Comparison of ENCODE assay signal across 19 mouse cellular contexts in the genomic region with DNA sequence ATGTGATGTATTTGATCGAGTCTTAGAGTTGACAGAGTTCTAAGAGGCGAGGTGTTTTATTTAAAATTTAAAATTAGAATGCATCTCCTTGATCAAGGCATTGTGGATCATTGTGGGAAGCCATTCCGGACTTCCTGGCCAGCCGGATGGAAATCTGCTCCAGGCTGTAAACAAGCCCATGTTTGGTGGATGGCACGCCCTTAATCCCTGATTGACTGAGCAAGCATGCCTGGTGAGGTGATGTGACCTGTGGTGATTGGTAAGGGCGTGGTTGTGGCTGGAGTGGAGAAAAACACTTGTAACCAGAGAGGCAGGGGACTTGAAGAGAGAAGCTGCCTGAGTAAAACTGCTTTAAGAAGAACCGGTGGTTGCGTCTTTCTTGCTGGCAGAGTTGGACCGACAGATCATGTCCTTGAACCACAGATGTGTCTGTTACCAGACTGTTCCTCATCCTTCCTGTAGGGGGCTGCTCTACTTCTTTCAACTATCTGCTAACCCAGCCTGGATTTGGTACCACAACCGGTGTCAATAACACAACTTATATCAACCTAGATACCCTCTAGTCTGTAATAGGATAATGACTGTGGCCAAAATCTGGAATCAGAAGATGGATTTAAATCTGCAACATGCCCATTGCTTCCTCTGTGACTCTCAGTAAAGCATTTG.
A peak's percentile ranks its signal among the peaks of the same experiment; 100 is the strongest.
DNase-seq lines count a peak whose midpoint lies in the region; ATAC-seq and TF ChIP-seq lines count a peak whose summit lies in the region.
"Had no signal": no experiment of that assay in that cellular context is flagged by ENCODE, and none has a peak within 500 bp of the region (broad histone marks: within the 10 kb centered on the region; RNA-seq: fewer than 3 reads in every experiment).

No protein-coding gene starts in this region.

- intact Hi-C loops in heart, postnatal 14 days (cut with DNase I): no loop called here

- no peak for ATAC-seq in liver, embryonic 14.5 days (ENCODE audit: insufficient read depth)
- ATAC-seq in liver, embryonic 12.5 days: no peak
- peak; percentile 67 for ATAC-seq in inflammation-experienced regulatory T-cells, adult 6 months
- no peak for ATAC-seq in hindbrain, embryonic 16.5 days
- ATAC-seq: hindbrain, postnatal 0 days; lung, postnatal 0 days had no signal

- no peak overlapping the region for H3K9ac ChIP-seq in liver, embryonic 14.5 days (replicated peaks)
- H3K9ac ChIP-seq in liver, embryonic 12.5 days: no peak overlapping the region
- H3K9ac ChIP-seq in CH12.LX (ENCODE audit: insufficient read depth, low read depth): no peak overlapping the region
- H3K9ac ChIP-seq in hindbrain, embryonic 16.5 days (ENCODE audit: low read depth, low read length): no peak overlapping the region
- H3K9ac ChIP-seq: forebrain, embryonic 12.5 days; heart, embryonic 15.5 days; kidney, embryonic 15.5 days had no signal

- no peak overlapping the region for H3K27ac ChIP-seq in liver, embryonic 14.5 days
- no peak overlapping the region for H3K27ac ChIP-seq in liver, embryonic 12.5 days
- H3K27ac ChIP-seq in CH12.LX (ENCODE audit: insufficient read depth, low read depth): no peak overlapping the region
- no peak overlapping the region for H3K27ac ChIP-seq in embryonic facial prominence, embryonic 10.5 days (replicated peaks)
- no peak overlapping the region for H3K27ac ChIP-seq in hindbrain, embryonic 16.5 days (ENCODE audit: low read depth, low read length)
- H3K27ac ChIP-seq: forebrain, embryonic 12.5 days; heart, embryonic 15.5 days; hindbrain, postnatal 0 days; kidney, embryonic 15.5 days; limb, embryonic 10.5 days had no signal

- H3K36me3 ChIP-seq in liver, embryonic 14.5 days (replicated peaks; ENCODE audit: control insufficient read depth, insufficient read depth, low read depth): no peaks in the 10 kb centered on the region
- H3K36me3 ChIP-seq in liver, embryonic 12.5 days: no peaks in the 10 kb centered on the region
- no peaks in the 10 kb centered on the region for H3K36me3 ChIP-seq in CH12.LX (replicated peaks in 1 of 2; ENCODE audit: control insufficient read depth in 1 of 2, insufficient read depth in 1 of 2, low read length in 1 of 2)
- H3K36me3 ChIP-seq in embryonic facial prominence, embryonic 10.5 days (replicated peaks): no peaks in the 10 kb centered on the region
- no peaks in the 10 kb centered on the region for H3K36me3 ChIP-seq in hindbrain, embryonic 16.5 days (ENCODE audit: control insufficient read depth, insufficient read depth, low read length)
- H3K36me3 ChIP-seq: forebrain, embryonic 12.5 days; heart, embryonic 15.5 days; kidney, embryonic 15.5 days; limb, embryonic 10.5 days had no signal

- 70% methylated on average over 10 of the region's 10 CpGs for WGBS in liver, embryonic 14.5 days (ENCODE audit: insufficient replicate concordance)
- 82% methylated on average over 10 of the region's 10 CpGs for WGBS in liver, embryonic 12.5 days (ENCODE audit: insufficient replicate concordance)
- 93% methylated on average over 10 of the region's 10 CpGs for whole genome bisulfite sequencing in embryonic facial prominence, embryonic 10.5 days
- 94% methylated on average over 10 of the region's 10 CpGs for WGBS in hindbrain, embryonic 16.5 days

- H3K4me2 ChIP-seq in liver, embryonic 14.5 days (ENCODE audit: low read depth): no peak overlapping the region
- H3K4me2 ChIP-seq in liver, embryonic 12.5 days: no peak overlapping the region
- no peak overlapping the region for H3K4me2 ChIP-seq in CH12.LX (ENCODE audit: insufficient read depth, low read depth, poor library complexity, severe bottlenecking)
- H3K4me2 ChIP-seq in hindbrain, embryonic 16.5 days (ENCODE audit: low read length): no peak overlapping the region
- H3K4me2 ChIP-seq: forebrain, embryonic 12.5 days; heart, embryonic 15.5 days; kidney, embryonic 15.5 days had no signal

- H3K79me2 ChIP-seq in CH12.LX (replicated peaks; ENCODE audit: control insufficient read depth, extremely low read depth, insufficient read depth, poor library complexity, severe bottlenecking): no peaks in the 10 kb centered on the region

- in situ Hi-C loops in CH12.LX (cut with MboI; ENCODE audit: low pct_ligation_motif_present, low pct_unique_long_range_greater_than_20kb, low sequenced_read_pairs): loop anchor here (10.0 kb wide), 1 partner anchor 450 kb away; no protein-coding TSS in a partner anchor

- H3K9me3 ChIP-seq in liver, embryonic 14.5 days (ENCODE audit: control insufficient read depth, low read length): no peaks in the 10 kb centered on the region
- H3K9me3 ChIP-seq in liver, embryonic 12.5 days (replicated peaks): no peaks in the 10 kb centered on the region
- no peaks in the 10 kb centered on the region for H3K9me3 ChIP-seq in CH12.LX (replicated peaks; ENCODE audit: low read length)
- no peaks in the 10 kb centered on the region for H3K9me3 ChIP-seq in embryonic facial prominence, embryonic 10.5 days
- no peaks in the 10 kb centered on the region for H3K9me3 ChIP-seq in hindbrain, embryonic 16.5 days (ENCODE audit: control insufficient read depth, low read length)
- H3K9me3 ChIP-seq: forebrain, embryonic 12.5 days; heart, embryonic 15.5 days; kidney, embryonic 15.5 days; limb, embryonic 10.5 days had no signal

- peak; percentile 22; the same call in 1 of the 2 replicates for TF ChIP-seq CTCF in liver, embryonic 14.5 days (IDR thresholded peaks at IDR 0.05; ENCODE audit: low read depth)
- peak; percentile 17 to 36; a peak in 2 of 4 replicates for TF ChIP-seq CTCF in CH12.LX (conservative IDR thresholded peaks at IDR 0.05 in 1 of 2, IDR thresholded peaks at IDR 0.05 in 1 of 2; ENCODE audit: low read depth in 2 of 2, low read length in 2 of 2)

- TF ChIP-seq POLR2A in CH12.LX (IDR thresholded peaks at IDR 0.05; ENCODE audit: low read depth, low read length): no peak

- peak; percentile 79 for DNase-seq in heart, adult 11 months
- no peak for DNase-seq in heart, postnatal 14 days
- no peak for DNase-seq in liver, embryonic 14.5 days (ENCODE audit: low read depth in 3 of 3, low spot score in 3 of 3)
- no peak for DNase-seq in CH12.LX (ENCODE audit: extremely low read depth)
- no peak for DNase-seq in embryonic facial prominence, embryonic 10.5 days (ENCODE audit: low spot score)
- DNase-seq: adrenal gland, postnatal 14 days; cerebellum, adult 18-20 months; cerebellum, postnatal 36 days; heart, adult 18-20 months; midbrain, embryonic 14.5 days had no signal

- peaks cover 7 to 9% of the 10 kb centered on the region in 2 experiments; a peak in 3 of 4 replicates for H3K4me1 ChIP-seq in liver, embryonic 14.5 days (replicated peaks; ENCODE audit: control insufficient read depth in 2 of 2, insufficient read depth in 2 of 2, low read length in 1 of 2)
- peaks cover 14% of the 10 kb centered on the region for H3K4me1 ChIP-seq in liver, embryonic 12.5 days
- peaks cover under 1 to 2% of the 10 kb centered on the region in 2 experiments; a peak in 2 of 4 replicates for H3K4me1 ChIP-seq in CH12.LX (ENCODE audit: control insufficient read depth in 1 of 2, insufficient read depth in 2 of 2)
- H3K4me1 ChIP-seq in embryonic facial prominence, embryonic 10.5 days: peaks cover 6% of the 10 kb centered on the region; the same call in 1 of the 2 replicates
- no peaks in the 10 kb centered on the region for H3K4me1 ChIP-seq in hindbrain, embryonic 16.5 days (ENCODE audit: control insufficient read depth, insufficient read depth, low read depth, low read length)
- H3K4me1 ChIP-seq: forebrain, embryonic 12.5 days; kidney, embryonic 15.5 days had no signal

- H3K27me3 ChIP-seq in liver, embryonic 14.5 days (ENCODE audit: control insufficient read depth, insufficient read depth, low read length): no peaks in the 10 kb centered on the region
- no peaks in the 10 kb centered on the region for H3K27me3 ChIP-seq in liver, embryonic 12.5 days (replicated peaks)
- H3K27me3 ChIP-seq in CH12.LX (replicated peaks): no peaks in the 10 kb centered on the region
- no peaks in the 10 kb centered on the region for H3K27me3 ChIP-seq in embryonic facial prominence, embryonic 10.5 days (replicated peaks; ENCODE audit: low read depth, poor library complexity, severe bottlenecking)
- H3K27me3 ChIP-seq in hindbrain, embryonic 16.5 days (replicated peaks; ENCODE audit: control insufficient read depth, insufficient read depth, low read length): no peaks in the 10 kb centered on the region
- H3K27me3 ChIP-seq: forebrain, embryonic 12.5 days; heart, embryonic 15.5 days; kidney, embryonic 15.5 days had no signal

- no peak for TF ChIP-seq EP300 in liver, embryonic 14.5 days (IDR thresholded peaks at IDR 0.05; ENCODE audit: low read depth)
- TF ChIP-seq EP300 in CH12.LX (IDR thresholded peaks at IDR 0.05; ENCODE audit: low read length): no peak

- dilution Hi-C loops in CH12.LX (cut with MboI; ENCODE audit: extremely low pct_ligation_motif_present, extremely low pct_unique_long_range_greater_than_20kb, low sequenced_read_pairs): no loop called here

- no peak overlapping the region for H3K4me3 ChIP-seq in liver, embryonic 14.5 days (ENCODE audit: insufficient read depth in 1 of 2, low read depth in 2 of 2, low read length in 2 of 2)
- H3K4me3 ChIP-seq in liver, embryonic 12.5 days: no peak overlapping the region
- H3K4me3 ChIP-seq in CH12.LX (replicated peaks in 1 of 3; ENCODE audit: low read depth in 2 of 3, low read length in 2 of 3, poor library complexity in 1 of 3): no peak overlapping the region
- H3K4me3 ChIP-seq in embryonic facial prominence, embryonic 10.5 days: no peak overlapping the region
- no peak overlapping the region for H3K4me3 ChIP-seq in hindbrain, embryonic 16.5 days (ENCODE audit: low read length)
- H3K4me3 ChIP-seq: forebrain, embryonic 12.5 days; heart, embryonic 15.5 days; kidney, embryonic 15.5 days; limb, embryonic 10.5 days had no signal

- peak; percentile 35 for TF ChIP-seq RAD21 in CH12.LX (IDR thresholded peaks at IDR 0.05; ENCODE audit: low read depth, low read length)

TF ChIP-seq in CH12.LX, 34 proteins besides CTCF, POLR2A, EP300 and RAD21:
- TF ChIP-seq NRF1 (IDR thresholded peaks at IDR 0.05; ENCODE audit: low read depth, low read length): no peak
- TF ChIP-seq ZMIZ1 (IDR thresholded peaks at IDR 0.05; ENCODE audit: low read depth, low read length): no peak
- peak; percentile 20; the same call in 1 of the 2 replicates for TF ChIP-seq SMC3 (IDR thresholded peaks at IDR 0.05; ENCODE audit: low read depth, low read length)
